Mouse (Mus musculus) E14TG2a.4 (cell line): Measurements from ENCODE around the gene Gcnt3.
"Not testable (repeated sequence)": the region's sequence is repeated elsewhere in the genome, so short reads cannot be mapped to it uniquely, and the experiment has no call there.

ENCODE experiments used
- CTCF ChIP-seq: conservative IDR thresholded peaks from 2 replicates; pipeline ENCODE4 v1.5.1; 2014; ENCODE audit warnings: low read length
- POU5F1 ChIP-seq: IDR thresholded peaks from 2 replicates; pipeline ENCODE4 v1.6.1; 2014; ENCODE audit warnings: low read length, borderline replicate concordance

DNA sequence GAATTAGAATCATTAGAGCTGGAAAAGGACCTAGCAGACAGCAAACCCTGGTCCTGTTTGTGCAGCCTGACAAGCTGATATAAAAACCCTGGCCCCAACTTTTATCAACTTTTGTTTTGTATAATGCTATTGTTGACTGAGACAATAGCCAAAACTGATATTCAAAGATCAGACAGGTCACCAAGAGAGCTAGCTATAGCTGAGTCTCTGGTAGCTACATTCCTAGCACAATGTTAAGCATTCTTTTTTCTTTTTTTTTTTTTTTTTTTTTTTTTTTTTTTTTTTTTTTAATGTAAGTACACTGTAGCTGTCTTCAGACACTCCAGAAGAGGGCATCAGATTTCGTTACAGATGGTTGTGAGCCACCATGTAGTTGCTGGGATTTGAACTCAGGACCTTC is 14.3 kb downstream of the Gcnt3 start:
- not testable (repeated sequence) for TF ChIP-seq CTCF, POU5F1
